Mouse (Mus musculus) T-helper 1 cell (primary cell): Measurements from ENCODE around the gene Pnp2.

Source experiments
- in situ Hi-C: fragments of 300-600 bp; cut with MboI, MseI; formaldehyde crosslinking; loops from one replicate; pipeline ENCODE4 v1.15.1; 2025; ENCODE audit warnings: high pct_unique_total_duplicates

Pnp2 gene

GRCm38 (mm10) chr14:51007914-51008713 lies 52.3 kb downstream of the Pnp2 start:
- in situ Hi-C loops: loop anchor here (25.0 kb wide), 1 partner anchor 946 kb away; no protein-coding TSS in a partner anchor

- in situ Hi-C loops: loop anchor here (25.0 kb wide), 1 partner anchor 946 kb away; no protein-coding TSS in a partner anchor
These were observed 53.0 kb downstream of the Pnp2 start for GRCm38 (mm10) chr14:51008781-51009180.

- in situ Hi-C loops: loop anchor here (25.0 kb wide), 1 partner anchor 947 kb away; no protein-coding TSS in a partner anchor
These were observed 53.8 kb downstream of the Pnp2 start for GRCm38 (mm10) chr14:51009572-51009971.
